18 mouse cellular contexts compared by ENCODE assay signal in the genomic region with DNA sequence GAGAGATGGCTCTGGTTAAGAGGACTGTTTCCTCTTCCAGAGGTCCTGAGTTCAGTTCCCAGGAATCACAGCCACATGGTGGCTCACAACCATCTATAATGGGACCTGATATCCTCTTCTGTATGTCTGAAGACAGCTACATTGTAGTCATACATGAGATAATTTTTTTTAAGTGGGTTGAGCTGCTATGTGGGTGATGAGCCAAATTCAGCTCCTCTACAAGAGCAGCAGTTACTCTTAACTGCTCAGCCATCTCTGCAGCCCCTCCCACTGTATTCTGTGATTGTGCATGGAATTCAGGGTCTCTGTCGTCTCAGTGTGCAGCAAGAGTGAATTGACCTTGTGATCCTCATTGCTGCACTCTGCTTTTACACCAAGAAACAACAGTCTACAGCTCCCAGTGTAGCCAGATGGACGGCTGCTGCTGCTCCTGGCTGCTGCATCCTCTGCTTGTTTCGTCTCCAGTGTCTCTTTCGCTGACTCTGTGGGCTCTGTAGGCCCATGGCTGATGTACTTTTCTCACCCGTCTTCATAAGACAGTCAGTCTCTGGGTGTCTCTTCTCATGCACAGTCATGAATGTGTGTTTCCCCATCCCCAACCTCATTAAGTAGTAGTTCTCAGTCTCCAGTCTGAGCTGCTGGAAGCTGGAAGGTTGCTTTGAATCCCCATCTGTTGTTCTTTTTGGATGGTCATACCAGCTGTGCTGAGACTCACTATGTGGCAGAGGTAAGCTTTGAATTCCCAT. TPM values are rescaled to one million over a fixed set of nuclear protein-coding genes. Genes with fewer than 3 reads are reported as not detected.
DNase-seq lines count a peak whose midpoint lies in the region; ATAC-seq and TF ChIP-seq lines count a peak whose summit lies in the region.
"Had no signal": no experiment of that assay in that cellular context is flagged by ENCODE, and none has a peak within 500 bp of the region (broad histone marks: within the 10 kb centered on the region; RNA-seq: fewer than 3 reads in every experiment).

No protein-coding gene starts in this region.

- WGBS in liver, postnatal 0 days (ENCODE audit: insufficient replicate concordance), result 68% methylated on average over 5 of the region's 5 CpGs
- WGBS in liver, embryonic 12.5 days (ENCODE audit: insufficient replicate concordance), result 71% methylated on average over 5 of the region's 5 CpGs
- WGBS in limb, embryonic 13.5 days, result 71% methylated on average over 5 of the region's 5 CpGs

- H3K27me3 ChIP-seq in liver, postnatal 0 days (ENCODE audit: insufficient read depth, low read length), result no peaks in the 10 kb centered on the region
- no peaks in the 10 kb centered on the region for H3K27me3 ChIP-seq in liver, embryonic 12.5 days (replicated peaks)
- no peaks in the 10 kb centered on the region for H3K27me3 ChIP-seq in limb, embryonic 13.5 days
- H3K27me3 ChIP-seq: lung, embryonic 15.5 days had no signal

- no peak overlapping the region for H3K4me3 ChIP-seq in liver, postnatal 0 days (ENCODE audit: low read depth, low read length)
- H3K4me3 ChIP-seq in liver, embryonic 12.5 days, result no peak overlapping the region
- H3K4me3 ChIP-seq in limb, embryonic 13.5 days, result no peak overlapping the region
- H3K4me3 ChIP-seq: lung, embryonic 15.5 days; midbrain, embryonic 10.5 days had no signal

- H3K27ac ChIP-seq in liver, postnatal 0 days (ENCODE audit: low read depth), result no peak overlapping the region
- no peak overlapping the region for H3K27ac ChIP-seq in liver, embryonic 12.5 days
- H3K27ac ChIP-seq in limb, embryonic 13.5 days, result 0 out of 2 replicates have a peak overlapping the region, but pooled peaks have one; percentile 15
- H3K27ac ChIP-seq: midbrain, embryonic 10.5 days had no signal

- TF ChIP-seq POLR2A in brain, embryonic 14.5 days (IDR thresholded peaks at IDR 0.05; ENCODE audit: borderline replicate concordance, extremely low read depth, insufficient read depth, insufficient read length, poor library complexity, severe bottlenecking), result no peak

- no peaks in the 10 kb centered on the region for H3K4me1 ChIP-seq in liver, postnatal 0 days (ENCODE audit: insufficient read depth)
- H3K4me1 ChIP-seq in liver, embryonic 12.5 days, result peaks cover 16% of the 10 kb centered on the region
- H3K4me1 ChIP-seq in limb, embryonic 13.5 days, result no peaks in the 10 kb centered on the region
- H3K4me1 ChIP-seq: midbrain, embryonic 10.5 days had no signal

- no peak for TF ChIP-seq EP300 in liver, postnatal 0 days (IDR thresholded peaks at IDR 0.05; ENCODE audit: low read depth)

- TF ChIP-seq CTCF in liver, postnatal 0 days (IDR thresholded peaks at IDR 0.05; ENCODE audit: low read depth), result no peak
- TF ChIP-seq CTCF in brain, embryonic 14.5 days (IDR thresholded peaks at IDR 0.05; ENCODE audit: borderline replicate concordance, extremely low read depth, insufficient read depth, insufficient read length), result no peak

- peak; percentile 14 to 34 for DNase-seq in frontal cortex, adult 2 months (ENCODE audit: extremely low spot score in 1 of 2, low spot score in 1 of 2)
- no peak for DNase-seq in frontal cortex, postnatal 14 days (ENCODE audit: low spot score in 2 of 2)
- DNase-seq in liver, postnatal 0 days, result no peak
- peak; percentile 33 for DNase-seq in brain, embryonic 14.5 days (ENCODE audit: low read depth)
- DNase-seq in T-cell, adult 2 months (ENCODE audit: low spot score), result no peak
- no peak for DNase-seq in heart, postnatal 4 days
- DNase-seq: adrenal gland, postnatal 10 days; cerebellum, adult 11-12 months; gastrocnemius, postnatal 36 days had no signal

- no peak overlapping the region for H3K9ac ChIP-seq in liver, postnatal 0 days (replicated peaks)
- no peak overlapping the region for H3K9ac ChIP-seq in liver, embryonic 12.5 days
- no peak overlapping the region for H3K9ac ChIP-seq in limb, embryonic 13.5 days
- H3K9ac ChIP-seq: lung, embryonic 15.5 days had no signal

- no peaks in the 10 kb centered on the region for H3K9me3 ChIP-seq in liver, postnatal 0 days (ENCODE audit: low read length)
- H3K9me3 ChIP-seq in liver, embryonic 12.5 days (replicated peaks), result no peaks in the 10 kb centered on the region
- H3K9me3 ChIP-seq in limb, embryonic 13.5 days, result no peaks in the 10 kb centered on the region; the same call in 1 of the 2 replicates
- H3K9me3 ChIP-seq: lung, embryonic 15.5 days; midbrain, embryonic 10.5 days had no signal

- H3K4me2 ChIP-seq in liver, postnatal 0 days (ENCODE audit: low read depth, low read length), result no peak overlapping the region
- no peak overlapping the region for H3K4me2 ChIP-seq in liver, embryonic 12.5 days
- H3K4me2 ChIP-seq in limb, embryonic 13.5 days (replicated peaks), result no peak overlapping the region
- H3K4me2 ChIP-seq: lung, embryonic 15.5 days had no signal

- peaks cover 19% of the 10 kb centered on the region for H3K36me3 ChIP-seq in liver, postnatal 0 days (replicated peaks; ENCODE audit: insufficient read depth, low read length)
- H3K36me3 ChIP-seq in liver, embryonic 12.5 days, result peaks cover 34% of the 10 kb centered on the region
- peaks cover 29% of the 10 kb centered on the region for H3K36me3 ChIP-seq in limb, embryonic 13.5 days

- ATAC-seq in liver, postnatal 0 days, result 0 out of 2 replicates have a peak, but pooled peaks have one; percentile 8
- ATAC-seq in liver, embryonic 12.5 days, result no peak
- ATAC-seq in limb, embryonic 13.5 days (ENCODE audit: low FRiP score, low read depth), result no peak
- ATAC-seq: CD4-positive, CD25-positive, alpha-beta regulatory T cell, adult 4 months had no signal

RNA-seq across cellular contexts. Expression of a gene that starts 16.8 kb away (rescaled TPM):
- not detected in 2 replicates for polyA plus RNA-seq in frontal cortex, adult 2 months (2012; rRNA removed)
- polyA plus RNA-seq in liver, postnatal 0 days (2015; fragmentation: Nextera tagmentation; extraction: Ambion mirVana), result not detected in 2 replicates
- not detected in 2 replicates for polyA plus RNA-seq in liver, embryonic 12.5 days (2016; fragmentation: Nextera tagmentation; extraction: Ambion mirVana)
- polyA plus RNA-seq in brain, embryonic 14.5 days (2012; rRNA removed), result not detected in 2 replicates
- not detected in 2 replicates for polyA plus RNA-seq in limb, embryonic 13.5 days (2015; fragmentation: Nextera tagmentation; extraction: Ambion mirVana)
- total RNA-seq in heart, postnatal 4 days (2021), result not detected
- total RNA-seq: adrenal gland, postnatal 10 days; gastrocnemius, postnatal 36 days; hematopoietic stem cell, adult 5-6 weeks had no signal
- polyA plus RNA-seq: CD4-positive, CD25-positive, alpha-beta regulatory T cell, adult 4 months; kidney, embryonic 16.5 days; limb, embryonic 11.5 days; lung, embryonic 15.5 days; midbrain, embryonic 10.5 days; thymus, postnatal 0 days had no signal

RNA-seq across cellular contexts. Expression of a gene that starts 30.0 kb away (rescaled TPM):
- 98.9 and 101 TPM in 2 replicates for polyA plus RNA-seq in frontal cortex, adult 2 months (2012; rRNA removed)
- polyA plus RNA-seq in liver, postnatal 0 days (2015; fragmentation: Nextera tagmentation; extraction: Ambion mirVana), result 23.2 and 24.3 TPM in 2 replicates
- 59.1 and 60.2 TPM in 2 replicates for polyA plus RNA-seq in liver, embryonic 12.5 days (2016; fragmentation: Nextera tagmentation; extraction: Ambion mirVana)
- polyA plus RNA-seq in brain, embryonic 14.5 days (2012; rRNA removed), result 107 and 115 TPM in 2 replicates
- polyA plus RNA-seq in limb, embryonic 13.5 days (2015; fragmentation: Nextera tagmentation; extraction: Ambion mirVana), result 78.4 and 81.1 TPM in 2 replicates
- total RNA-seq in heart, postnatal 4 days (2021), result 10 to 100 TPM; 86.3 to 87.2 TPM

Comparison
In these comparisons a context has a peak if more than half of its experiments do, and no peak if none do; other contexts are left out.
1. DNase-seq: peak in frontal cortex, adult 2 months (2 of 2) and brain, embryonic 14.5 days (single experiment); none in frontal cortex, postnatal 14 days (0 of 2), liver, postnatal 0 days (single experiment), T-cell, adult 2 months (single experiment) and heart, postnatal 4 days (single experiment).